Mouse (Mus musculus): ENCODE data around the gene Cracr2b. TPM values are rescaled to one million over a fixed set of nuclear protein-coding genes. Genes with fewer than 3 reads are reported as not detected.

Cracr2b gene
- polyA plus RNA-seq, 1 experiment from 2014 or later: 26.9 TPM

DNA sequence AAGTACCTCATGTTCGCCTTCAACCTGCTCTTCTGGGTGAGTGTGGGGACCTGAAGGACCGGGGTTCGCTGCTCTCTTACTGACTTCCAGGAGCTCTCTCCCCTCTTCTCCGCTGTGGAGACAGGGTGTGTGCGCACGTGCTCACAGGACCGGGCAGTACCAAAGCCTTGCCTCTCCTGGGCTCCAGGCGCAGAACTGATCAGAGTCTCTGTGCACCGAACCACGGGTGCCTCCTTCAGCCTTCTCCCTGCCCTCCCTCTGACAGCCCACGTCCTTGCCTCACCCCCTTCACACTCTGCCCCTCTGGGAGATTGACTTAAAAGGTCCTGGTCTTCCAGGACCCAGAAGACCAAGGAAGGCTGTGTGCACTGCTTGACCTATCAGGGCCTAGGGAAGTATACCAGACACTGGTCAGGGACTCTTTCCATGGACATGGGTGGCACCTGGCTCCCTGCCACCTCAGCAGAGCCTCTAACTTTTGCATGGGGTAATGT lies 21.7 kb downstream of the Cracr2b start:
- H3K36me3 ChIP-seq: no peaks in the 10 kb centered on the region
- peak overlapping the region; percentile 48 for H3K4me3 ChIP-seq (replicated peaks)
- H3K4me2 ChIP-seq (replicated peaks): peak overlapping the region; percentile 91
- peaks cover 25% of the 10 kb centered on the region for H3K27me3 ChIP-seq
- no peak overlapping the region for H3K27ac ChIP-seq (replicated peaks)
- WGBS: 7% methylated on average over 11 of the region's 11 CpGs
- H3K9ac ChIP-seq: 0 out of 2 replicates have a peak overlapping the region, but pooled peaks have one; percentile 16
- no peak for ATAC-seq (ENCODE audit: insufficient number of reproducible peaks, low FRiP score, low TSS enrichment, low read depth)
- peaks cover 37% of the 10 kb centered on the region for H3K4me1 ChIP-seq
- H3K9me3 ChIP-seq (replicated peaks): no peaks in the 10 kb centered on the region

DNA sequence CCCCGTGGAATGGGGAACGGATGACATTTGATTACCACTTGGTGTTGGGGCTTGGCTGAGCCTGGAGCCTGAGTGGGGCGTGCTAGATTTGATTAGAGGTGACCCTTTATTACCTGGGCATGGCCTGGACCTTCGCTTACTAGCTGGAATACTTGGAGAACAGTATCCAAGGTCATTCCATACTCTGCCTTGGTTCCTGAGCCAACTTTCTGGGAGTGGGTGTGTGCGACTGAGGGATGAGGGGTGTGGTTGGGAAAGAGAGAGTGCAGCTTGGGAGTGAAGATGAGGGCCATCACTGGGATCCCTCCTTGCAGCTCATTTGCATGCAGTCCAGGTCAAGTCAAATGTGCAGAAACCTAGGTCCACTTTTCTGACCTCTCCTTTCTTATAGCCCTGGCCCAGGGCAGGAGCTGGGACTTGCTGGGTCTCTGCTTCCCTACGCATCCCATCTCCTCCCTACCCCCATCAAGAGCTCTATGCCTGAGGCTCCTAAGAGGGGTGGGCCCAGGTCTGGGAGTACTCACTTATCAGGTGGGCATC lies 22.3 kb downstream of the Cracr2b start:
- Histone ChIP-seq H3K4me2 (replicated peaks) (no peak overlapping the region), H3K4me1 (peaks cover 31% of the 10 kb centered on the region), H3K27ac (replicated peaks) (no peak overlapping the region), H3K9ac (no peak overlapping the region), H3K4me3 (replicated peaks) (no peak overlapping the region), H3K27me3 (peaks cover 25% of the 10 kb centered on the region), H3K36me3 (no peaks in the 10 kb centered on the region), H3K9me3 (replicated peaks) (no peaks in the 10 kb centered on the region)
- ATAC-seq (ENCODE audit: insufficient number of reproducible peaks, low FRiP score, low TSS enrichment, low read depth): no peak
- 78% methylated on average over 6 of the region's 6 CpGs for WGBS

DNA sequence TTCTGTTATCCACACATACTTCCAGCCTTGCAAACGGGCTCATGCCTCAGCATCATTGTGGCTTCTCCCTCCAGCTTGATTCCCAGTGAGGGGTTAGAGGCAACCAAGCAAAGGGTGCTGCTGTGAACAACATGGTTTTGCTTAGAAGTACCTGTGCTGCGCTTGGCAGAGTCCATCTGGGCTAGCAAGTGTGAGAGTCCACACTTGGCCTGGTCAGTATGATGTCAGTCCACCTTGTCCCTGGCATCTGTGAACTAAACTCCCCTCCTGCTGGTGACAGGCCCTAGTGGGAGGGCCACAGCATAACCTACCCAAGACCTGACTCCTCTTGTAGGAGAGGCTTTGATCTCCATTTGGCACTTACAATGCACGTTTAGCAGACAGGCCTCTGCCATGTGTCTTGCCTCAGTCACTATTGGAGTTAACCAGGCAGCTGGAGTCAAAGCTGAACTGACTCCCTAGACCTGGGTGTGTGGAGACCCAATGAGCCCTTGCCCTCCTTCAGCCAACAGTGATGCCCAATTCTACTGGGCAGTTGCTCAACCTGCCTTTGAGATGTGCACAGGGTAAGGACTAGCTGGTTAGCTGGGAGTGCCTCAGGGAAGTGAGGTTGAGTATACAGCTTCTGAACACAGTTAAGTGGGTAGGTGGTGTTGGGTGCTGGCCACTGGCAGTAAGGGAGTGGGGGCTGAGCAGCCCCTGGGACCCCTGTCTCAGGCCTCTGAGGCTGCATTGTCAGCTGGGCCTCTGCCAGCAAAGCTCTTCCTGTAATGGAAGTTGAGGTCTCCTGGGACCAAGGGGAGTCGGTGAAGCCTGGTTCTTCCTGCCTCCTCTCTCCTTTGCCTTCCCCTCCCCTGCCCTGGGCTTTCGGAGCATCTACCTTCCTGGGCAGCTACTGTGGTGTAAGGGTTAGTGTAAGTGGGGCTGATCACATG lies 23.6 kb downstream of the Cracr2b start:
- Histone ChIP-seq H3K36me3 (no peaks in the 10 kb centered on the region), H3K4me1 (peaks cover 27% of the 10 kb centered on the region), H3K4me3 (replicated peaks) (no peak overlapping the region), H3K9me3 (replicated peaks) (no peaks in the 10 kb centered on the region), H3K27ac (replicated peaks) (no peak overlapping the region), H3K27me3 (peaks cover 25% of the 10 kb centered on the region), H3K9ac (no peak overlapping the region), H3K4me2 (replicated peaks) (no peak overlapping the region)
- 67% methylated on average over 5 of the region's 5 CpGs for WGBS
- no peak for ATAC-seq (ENCODE audit: insufficient number of reproducible peaks, low FRiP score, low TSS enrichment, low read depth)

DNA sequence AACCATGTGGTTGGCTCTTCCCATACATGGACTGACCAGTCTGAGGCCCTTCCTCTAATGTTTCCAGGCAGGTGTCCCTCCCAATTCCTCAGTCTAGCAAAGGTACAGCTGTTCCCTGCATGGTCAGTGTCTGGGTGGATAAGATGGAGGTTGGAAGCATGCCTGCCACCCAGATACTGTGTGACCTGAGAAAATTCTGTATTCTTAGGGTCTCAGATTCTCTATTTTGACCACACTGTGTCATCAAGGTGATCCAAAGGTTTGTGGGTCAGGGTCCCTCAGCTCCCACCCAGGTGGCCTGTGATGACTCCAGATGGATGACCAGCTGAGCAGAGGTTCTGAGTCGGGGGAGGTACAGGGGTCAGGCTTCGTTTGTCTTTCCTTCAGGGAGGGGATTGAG lies 24.3 kb downstream of the Cracr2b start:
- H3K27me3 ChIP-seq: peaks cover 25% of the 10 kb centered on the region
- peaks cover 27% of the 10 kb centered on the region for H3K4me1 ChIP-seq
- no peak overlapping the region for H3K27ac ChIP-seq (replicated peaks)
- no peak overlapping the region for H3K4me3 ChIP-seq (replicated peaks)
- 75% methylated on average over 2 of the region's 2 CpGs for WGBS
- ATAC-seq (ENCODE audit: insufficient number of reproducible peaks, low FRiP score, low TSS enrichment, low read depth): no peak
- no peaks in the 10 kb centered on the region for H3K9me3 ChIP-seq (replicated peaks)
- H3K4me2 ChIP-seq (replicated peaks): no peak overlapping the region
- no peaks in the 10 kb centered on the region for H3K36me3 ChIP-seq
- no peak overlapping the region for H3K9ac ChIP-seq

DNA sequence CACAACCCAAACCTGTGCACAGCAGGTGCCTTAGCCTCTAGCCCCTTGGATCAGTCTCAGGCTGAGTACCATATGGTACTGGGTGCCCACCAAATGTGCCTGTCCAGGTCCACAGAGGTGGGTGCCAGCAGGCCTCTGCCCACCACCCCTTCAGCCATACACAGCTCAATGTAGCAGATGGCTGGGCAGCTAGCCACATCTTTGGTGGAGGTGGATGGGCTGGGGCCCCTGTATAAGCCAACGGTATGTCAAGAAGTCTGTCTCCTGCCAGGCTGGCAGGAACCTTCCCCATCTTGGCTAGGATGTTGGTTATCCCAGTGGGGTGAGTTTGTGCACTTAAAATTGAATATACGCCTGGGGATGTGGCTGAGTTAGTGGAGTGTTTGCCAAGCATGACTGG lies 24.7 kb downstream of the Cracr2b start:
- no peak overlapping the region for H3K4me2 ChIP-seq (replicated peaks)
- H3K27me3 ChIP-seq: peaks cover 25% of the 10 kb centered on the region
- H3K4me1 ChIP-seq: peaks cover 27% of the 10 kb centered on the region
- H3K9me3 ChIP-seq (replicated peaks): no peaks in the 10 kb centered on the region
- no peak overlapping the region for H3K4me3 ChIP-seq (replicated peaks)
- WGBS: 74% methylated on average over 2 of the region's 2 CpGs
- no peak overlapping the region for H3K9ac ChIP-seq
- H3K36me3 ChIP-seq: no peaks in the 10 kb centered on the region
- no peak for ATAC-seq (ENCODE audit: insufficient number of reproducible peaks, low FRiP score, low TSS enrichment, low read depth)
- H3K27ac ChIP-seq (replicated peaks): no peak overlapping the region

DNA sequence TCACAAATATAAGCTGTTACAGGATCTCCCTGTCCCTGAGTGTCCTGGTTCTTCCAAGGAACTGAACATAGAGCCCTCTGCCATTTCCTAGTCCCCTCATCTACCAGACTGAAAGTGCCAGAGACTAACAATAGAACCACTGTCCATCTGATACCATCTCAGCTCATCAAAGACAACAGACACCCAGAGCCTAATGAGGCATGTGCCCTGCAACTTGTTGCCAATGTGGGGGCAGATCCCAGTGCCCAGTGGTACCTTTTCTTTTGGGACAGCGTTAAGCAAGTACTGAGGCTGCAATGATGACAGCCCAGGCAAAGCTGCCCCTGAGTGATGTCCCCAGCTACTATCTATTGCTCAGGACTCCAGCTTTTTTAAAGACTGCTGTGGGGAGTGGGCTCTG lies 25.3 kb downstream of the Cracr2b start:
- no peak for ATAC-seq (ENCODE audit: insufficient number of reproducible peaks, low FRiP score, low TSS enrichment, low read depth)
- Histone ChIP-seq H3K4me1 (peaks cover 21% of the 10 kb centered on the region), H3K36me3 (peaks cover 4% of the 10 kb centered on the region; the same call in 1 of the 2 replicates), H3K27me3 (peaks cover 20% of the 10 kb centered on the region), H3K27ac (replicated peaks) (no peak overlapping the region), H3K9ac (no peak overlapping the region), H3K9me3 (replicated peaks) (no peaks in the 10 kb centered on the region), H3K4me3 (replicated peaks) (no peak overlapping the region), H3K4me2 (replicated peaks) (no peak overlapping the region)
- 90% methylated on average over 1 of the region's 1 CpGs for WGBS

- ATAC-seq (ENCODE audit: insufficient number of reproducible peaks, low FRiP score, low TSS enrichment, low read depth): no peak
- peaks cover 12% of the 10 kb centered on the region; the same call in 1 of the 2 replicates for H3K36me3 ChIP-seq
- no peaks in the 10 kb centered on the region for H3K9me3 ChIP-seq (replicated peaks)
- peaks cover 12% of the 10 kb centered on the region for H3K4me1 ChIP-seq
- no peak overlapping the region for H3K9ac ChIP-seq
- no peak overlapping the region for H3K4me2 ChIP-seq (replicated peaks)
- H3K27ac ChIP-seq (replicated peaks): no peak overlapping the region
- WGBS: 71% methylated on average over 7 of the region's 7 CpGs
- peaks cover 11% of the 10 kb centered on the region for H3K27me3 ChIP-seq
- no peak overlapping the region for H3K4me3 ChIP-seq (replicated peaks)
Observed at GRCm38 (mm10) chr7:141487141-141487540, 26.2 kb downstream of the Cracr2b start.

DNA sequence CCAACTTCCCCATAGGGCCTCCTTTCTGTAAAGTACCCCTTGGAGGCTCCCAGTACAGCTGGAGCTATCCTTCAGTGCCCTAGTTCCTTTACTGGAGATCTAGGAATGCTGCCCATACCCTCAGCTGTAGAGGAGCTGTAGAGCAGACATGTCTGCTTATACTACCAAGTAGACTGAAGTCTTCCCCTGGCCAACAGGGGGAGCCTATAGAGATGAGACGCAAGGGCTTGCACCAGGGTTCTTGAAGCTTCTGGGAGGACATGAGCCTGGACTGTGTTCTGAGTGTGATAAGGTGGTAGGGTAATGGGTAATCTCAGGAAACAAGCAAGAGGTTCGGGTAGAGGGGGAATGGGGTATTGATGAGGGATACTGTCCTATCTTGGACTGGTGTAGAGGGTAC lies 30.3 kb downstream of the Cracr2b start:
- Histone ChIP-seq H3K36me3 (peaks cover 30% of the 10 kb centered on the region), H3K27ac (replicated peaks) (no peak overlapping the region), H3K4me1 (no peaks in the 10 kb centered on the region), H3K9ac (no peak overlapping the region), H3K27me3 (no peaks in the 10 kb centered on the region), H3K4me2 (replicated peaks) (no peak overlapping the region), H3K9me3 (replicated peaks) (no peaks in the 10 kb centered on the region), H3K4me3 (replicated peaks) (no peak overlapping the region)
- WGBS: 86% methylated on average over 2 of the region's 2 CpGs
- ATAC-seq (ENCODE audit: insufficient number of reproducible peaks, low FRiP score, low TSS enrichment, low read depth): no peak

- Histone ChIP-seq H3K9ac (no peak overlapping the region), H3K27me3 (no peaks in the 10 kb centered on the region), H3K4me3 (replicated peaks) (no peak overlapping the region), H3K4me1 (no peaks in the 10 kb centered on the region), H3K27ac (replicated peaks) (no peak overlapping the region), H3K9me3 (replicated peaks) (no peaks in the 10 kb centered on the region), H3K4me2 (replicated peaks) (no peak overlapping the region), H3K36me3 (peaks cover 30% of the 10 kb centered on the region)
- 86% methylated on average over 5 of the region's 5 CpGs for WGBS
- no peak for ATAC-seq (ENCODE audit: insufficient number of reproducible peaks, low FRiP score, low TSS enrichment, low read depth)
Observed at GRCm38 (mm10) chr7:141492738-141493137, 31.8 kb downstream of the Cracr2b start.

DNA sequence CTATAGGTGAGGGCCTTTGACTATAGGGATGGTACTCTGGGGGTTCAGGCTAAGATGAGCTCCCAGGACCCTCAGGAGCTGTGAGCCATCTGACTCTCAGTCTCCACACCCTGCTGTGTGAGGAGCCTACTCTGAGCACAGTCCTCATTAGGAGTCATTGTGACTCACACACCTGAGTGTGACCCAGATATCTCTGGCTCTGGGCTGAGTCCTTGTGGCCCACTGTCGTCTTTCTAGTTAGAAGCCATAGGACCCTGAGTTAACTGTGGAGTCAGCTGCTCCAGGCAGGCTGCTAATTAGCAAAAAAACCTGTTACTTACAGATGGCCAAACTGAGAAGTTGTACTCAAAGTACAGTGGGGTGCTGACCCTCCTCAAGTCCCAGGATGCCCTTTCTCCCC lies 32.8 kb downstream of the Cracr2b start:
- Histone ChIP-seq H3K27ac (replicated peaks) (no peak overlapping the region), H3K4me2 (replicated peaks) (no peak overlapping the region), H3K9me3 (replicated peaks) (no peaks in the 10 kb centered on the region), H3K4me3 (replicated peaks) (no peak overlapping the region), H3K9ac (no peak overlapping the region), H3K36me3 (peaks cover 32% of the 10 kb centered on the region), H3K4me1 (no peaks in the 10 kb centered on the region), H3K27me3 (no peaks in the 10 kb centered on the region)
- 88% methylated on average over 1 of the region's 1 CpGs for WGBS
- ATAC-seq (ENCODE audit: insufficient number of reproducible peaks, low FRiP score, low TSS enrichment, low read depth): no peak

GRCm38 (mm10) chr7:141495379-141495778 lies 34.5 kb downstream of the Cracr2b start:
- no peak for ATAC-seq (ENCODE audit: insufficient number of reproducible peaks, low FRiP score, low TSS enrichment, low read depth)
- WGBS: 84% methylated on average over 2 of the region's 2 CpGs
- Histone ChIP-seq H3K4me1 (no peaks in the 10 kb centered on the region), H3K9ac (no peak overlapping the region), H3K36me3 (peaks cover 41% of the 10 kb centered on the region), H3K27ac (replicated peaks) (no peak overlapping the region), H3K4me2 (replicated peaks) (no peak overlapping the region), H3K27me3 (no peaks in the 10 kb centered on the region), H3K4me3 (replicated peaks) (no peak overlapping the region), H3K9me3 (replicated peaks) (no peaks in the 10 kb centered on the region)
